Comparison of ENCODE assay signal across 23 mouse cellular contexts in genomic region chr5:99277536-99277935, GRCm38 (mm10).
"Had no signal": no experiment of that assay in that cellular context is flagged by ENCODE, and none has a peak within 500 bp of the region (broad histone marks: within the 10 kb centered on the region; RNA-seq: fewer than 3 reads in every experiment).

No protein-coding gene starts in this region.

- H3K9me3 ChIP-seq: limb, embryonic 12.5 days; limb, embryonic 15.5 days; midbrain, embryonic 12.5 days; midbrain, embryonic 15.5 days; neural tube, embryonic 12.5 days; neural tube, embryonic 15.5 days had no signal

- H3K27me3 ChIP-seq: limb, embryonic 12.5 days; limb, embryonic 15.5 days; midbrain, embryonic 15.5 days; neural tube, embryonic 12.5 days; neural tube, embryonic 15.5 days had no signal

- H3K9ac ChIP-seq: limb, embryonic 12.5 days; limb, embryonic 15.5 days; liver, embryonic 14.5 days; liver, postnatal 0 days; lung, embryonic 14.5 days; midbrain, embryonic 12.5 days; midbrain, embryonic 15.5 days; neural tube, embryonic 12.5 days; neural tube, embryonic 15.5 days had no signal

- ATAC-seq: liver, postnatal 0 days; lung, postnatal 0 days; midbrain, embryonic 15.5 days had no signal

- H3K27ac ChIP-seq: kidney, postnatal 0 days; layer of hippocampus, adult 2 months; limb, embryonic 12.5 days; limb, embryonic 15.5 days; liver, embryonic 14.5 days; macrophage; midbrain, embryonic 12.5 days; midbrain, embryonic 15.5 days; neural tube, embryonic 12.5 days; neural tube, embryonic 15.5 days; stomach, postnatal 0 days had no signal

- H3K4me3 ChIP-seq: layer of hippocampus, adult 2 months; limb, embryonic 12.5 days; limb, embryonic 15.5 days; midbrain, embryonic 12.5 days; midbrain, embryonic 15.5 days; neural tube, embryonic 12.5 days; neural tube, embryonic 15.5 days had no signal

- H3K4me2 ChIP-seq: limb, embryonic 12.5 days; limb, embryonic 15.5 days; liver, embryonic 11.5 days; lung, embryonic 14.5 days; midbrain, embryonic 12.5 days; midbrain, embryonic 15.5 days; neural tube, embryonic 12.5 days; neural tube, embryonic 15.5 days had no signal

- DNase-seq: kidney, postnatal 25 days; layer of hippocampus, adult 9-11 months; liver, postnatal 0 days; lung, embryonic 14.5 days; right cerebral cortex, adult 18-20 months; right cerebral cortex, postnatal 14 days; right cerebral cortex, postnatal 4 days; thymus, adult 2 months; thymus, postnatal 14 days; thymus, postnatal 4 days had no signal

- H3K36me3 ChIP-seq: limb, embryonic 12.5 days; limb, embryonic 15.5 days; midbrain, embryonic 12.5 days; midbrain, embryonic 15.5 days; neural tube, embryonic 12.5 days; neural tube, embryonic 15.5 days had no signal
